Mouse (Mus musculus) Patski (cell line): ENCODE results near the gene Dnah2. TPM values are rescaled to one million over a fixed set of nuclear protein-coding genes. Genes with fewer than 3 reads are reported as not detected.

Experiments
- ATAC-seq: fragments of 100-300 bp; one replicate; pipeline ENCODE4 v1.8.0; 2021
- CTCF ChIA-PET: fragments of 350-600 bp; sonication (Branson Sonifier 250); formaldehyde crosslinking; loops from one replicate; lab custom pipeline; 2022; ENCODE audit warnings: inconsistent platforms; lab: Charles Lee
- POLR2A ChIA-PET: fragments of 350-600 bp; sonication (Branson Sonifier 250); formaldehyde crosslinking; loops from one replicate; lab custom pipeline; 2022; ENCODE audit warnings: antibody characterized with exemption, inconsistent platforms; lab: Charles Lee
- DNase-seq: peaks from one replicate; pipeline ENCODE4 v3.0.0-alpha.2; 2011; ENCODE audit warnings: low read depth, low spot score
- H3K27me3 ChIP-seq: fragments of 371-371 bp; one replicate; pipeline ENCODE4 v1.5.1; 2021
- CTCF ChIP-seq: fragments of 100-300 bp; IDR thresholded peaks from one replicate; pipeline ENCODE4 v1.5.1; 2021
- in situ Hi-C: fragments of 300-500 bp; cut with MboI; formaldehyde crosslinking; loops from 3 replicates; pipeline ENCODE4 v1.11.1; 2018; ENCODE audit warnings: low pct_unique_long_range_greater_than_20kb, mixed read lengths
- polyA plus RNA-seq: library from polyadenylated mRNA; unstranded; gene quantifications from one replicate; pipeline ENCODE4 v1.2.3, GENCODE M21; 2021

Gene Dnah2
- polyA plus RNA-seq, 1 experiment from 2014 or later = 1.4 TPM

DNA sequence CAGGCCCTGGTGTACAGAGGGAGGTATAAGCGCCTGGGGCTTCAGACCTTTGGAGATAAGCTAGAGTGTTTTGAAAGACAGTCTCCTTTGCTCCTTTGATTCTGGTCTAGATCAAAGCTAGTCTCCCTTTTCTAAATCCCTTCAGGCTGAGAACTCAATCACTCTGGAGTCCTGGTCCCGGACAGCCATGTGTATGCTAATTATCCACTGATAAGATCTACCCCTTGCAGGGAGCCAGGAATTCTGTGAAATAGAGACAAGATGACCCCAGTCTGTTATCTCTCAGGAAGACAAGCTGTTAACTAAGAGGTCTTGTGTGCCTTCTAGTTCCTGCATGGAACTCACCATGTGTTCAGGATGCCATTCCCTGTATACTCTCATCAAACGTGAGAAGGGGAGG lies 111.6 kb downstream of the Dnah2 start:
- in situ Hi-C loops = no loop called here
- peaks cover 5% of the 10 kb centered on the region for H3K27me3 ChIP-seq
- ChIA-PET CTCF (no interaction called here), POLR2A (no interaction called here)
- ATAC-seq = no peak
- TF ChIP-seq CTCF = no peak
- no peak for DNase-seq

DNA sequence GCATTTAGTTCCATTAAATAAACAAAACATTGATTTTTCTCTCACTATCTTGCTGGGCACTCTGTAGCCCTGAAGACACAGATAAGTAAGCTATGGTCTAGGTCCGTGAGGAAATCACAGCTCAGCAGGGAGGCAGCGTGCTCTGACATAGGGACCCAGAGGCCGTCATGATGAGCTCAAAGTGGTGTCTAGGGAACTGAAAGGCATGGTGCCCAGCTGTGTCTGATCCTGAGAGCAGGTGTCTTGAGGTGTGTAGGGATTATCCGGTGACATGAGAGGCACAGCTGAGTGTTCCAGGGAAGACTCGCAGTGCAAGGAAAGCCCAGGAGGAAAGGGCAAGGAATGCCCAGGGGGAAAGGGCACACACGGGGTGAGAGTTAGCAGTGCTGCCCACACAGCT lies 115.7 kb downstream of the Dnah2 start:
- DNase-seq (no peak), ATAC-seq (no peak)
- ChIA-PET CTCF (interaction anchor here (1.4 to 2.7 kb wide), 4 partner anchors 10 to 176 kb away, joined by 3 to 10 read pairs (median 6); no protein-coding TSS in a partner anchor), POLR2A (interaction anchor here (0.6 kb wide), 1 partner anchor 24 kb away, joined by 4 read pairs; no protein-coding TSS in a partner anchor)
- in situ Hi-C loops = no loop called here
- no peak for TF ChIP-seq CTCF
- H3K27me3 ChIP-seq = peaks cover 5% of the 10 kb centered on the region

DNA sequence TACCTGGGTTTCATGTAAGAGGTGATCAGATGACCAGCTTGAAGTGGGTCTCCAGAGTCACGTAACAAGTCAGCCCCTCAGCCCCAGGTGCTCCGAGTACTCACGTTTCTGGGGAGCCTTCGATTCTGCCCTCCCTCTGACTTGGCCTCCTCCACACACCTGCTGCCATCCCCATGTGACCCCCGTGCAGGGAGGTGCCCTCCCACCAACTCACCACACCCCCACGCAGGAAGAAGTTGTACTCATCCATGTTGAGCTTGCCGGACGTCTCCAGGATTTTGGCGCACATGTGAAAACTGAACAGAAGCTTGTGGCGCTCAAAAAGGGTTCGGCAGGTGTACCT lies 116.3 kb downstream of the Dnah2 start:
- H3K27me3 ChIP-seq = peaks cover 5% of the 10 kb centered on the region
- POLR2A ChIA-PET = interaction anchor here (0.6 to 1.5 kb wide), 3 partner anchors 16 to 98 kb away, joined by 3 to 7 read pairs (median 4); no protein-coding TSS in a partner anchor
- TF ChIP-seq CTCF = no peak
- in situ Hi-C loops = no loop called here
- CTCF ChIA-PET = interaction anchor here (0.6 to 2.7 kb wide), 8 partner anchors 9 to 175 kb away, joined by 3 to 10 read pairs (median 3); no protein-coding TSS in a partner anchor
- ATAC-seq (no peak), DNase-seq (no peak)

DNA sequence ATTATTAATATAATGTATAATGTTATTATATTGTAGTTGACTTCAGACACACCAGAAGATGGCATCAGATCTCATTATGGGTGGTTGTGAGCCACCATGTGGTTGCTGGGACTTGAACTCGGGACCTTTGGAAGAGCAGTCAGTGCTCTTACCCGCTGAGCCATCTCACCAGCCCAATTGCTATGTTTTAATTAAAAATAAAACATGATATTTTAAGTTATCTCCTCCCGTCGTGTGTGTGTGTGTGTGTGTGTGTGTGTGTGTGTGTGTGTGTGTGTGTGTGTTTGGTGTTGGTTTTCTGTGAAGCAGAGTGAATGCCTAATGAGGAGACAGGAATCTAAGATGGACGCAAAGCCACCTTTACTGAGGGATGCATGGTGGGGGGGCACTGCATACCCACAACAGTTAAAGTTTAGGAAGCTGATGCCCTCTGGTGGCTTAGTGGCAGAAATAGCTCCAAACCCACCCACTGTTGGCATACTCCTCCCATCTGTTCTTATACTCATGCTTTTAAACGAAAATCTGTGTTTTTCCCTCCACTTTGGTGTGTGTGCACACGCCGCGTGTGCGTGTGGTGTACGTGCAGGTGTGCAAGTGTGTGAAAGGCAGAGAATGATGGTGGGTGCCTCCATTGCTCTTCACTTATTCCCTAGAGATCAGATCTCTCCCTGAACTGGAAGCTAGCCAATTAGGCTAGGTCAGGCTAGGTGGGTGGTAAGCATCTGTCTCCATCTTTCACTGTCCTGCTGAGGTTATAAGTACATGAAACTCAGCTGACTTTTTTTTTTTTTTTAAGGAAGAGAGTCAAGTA lies 116.9 kb downstream of the Dnah2 start:
- DNase-seq = no peak
- no peak for ATAC-seq
- CTCF ChIA-PET = interaction anchor here (0.6 to 2.7 kb wide), 9 partner anchors 8 to 174 kb away, joined by 3 to 10 read pairs (median 3); no protein-coding TSS in a partner anchor
- in situ Hi-C loops = no loop called here
- peaks cover 5% of the 10 kb centered on the region for H3K27me3 ChIP-seq
- no peak for TF ChIP-seq CTCF
- POLR2A ChIA-PET = interaction anchor here (0.6 to 1.5 kb wide), 3 partner anchors 15 to 97 kb away, joined by 3 to 7 read pairs (median 4); no protein-coding TSS in a partner anchor

DNA sequence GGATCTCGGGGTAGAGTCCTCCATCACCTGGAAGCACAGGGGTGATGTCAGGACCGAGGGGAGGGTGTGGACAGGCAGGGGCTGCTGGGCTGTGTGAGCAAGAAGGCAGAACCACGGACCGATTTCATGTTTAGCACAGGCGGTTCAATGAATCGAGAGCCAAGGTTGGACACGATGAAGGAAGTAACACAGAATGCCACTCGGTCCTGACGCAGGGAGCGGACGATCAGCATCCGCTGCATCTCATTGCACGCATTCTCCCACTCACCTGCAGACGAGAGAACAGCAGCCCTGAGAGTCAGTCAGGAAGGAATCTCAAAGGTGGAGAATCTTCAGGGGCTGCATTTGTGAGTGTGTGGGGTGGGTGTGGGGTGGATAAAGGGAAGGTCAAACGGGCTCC lies 118.3 kb downstream of the Dnah2 start:
- H3K27me3 ChIP-seq = peaks cover 5% of the 10 kb centered on the region
- ChIA-PET POLR2A (no interaction called here), CTCF (no interaction called here)
- no peak for DNase-seq
- ATAC-seq = no peak
- TF ChIP-seq CTCF = no peak
- in situ Hi-C loops = no loop called here

DNA sequence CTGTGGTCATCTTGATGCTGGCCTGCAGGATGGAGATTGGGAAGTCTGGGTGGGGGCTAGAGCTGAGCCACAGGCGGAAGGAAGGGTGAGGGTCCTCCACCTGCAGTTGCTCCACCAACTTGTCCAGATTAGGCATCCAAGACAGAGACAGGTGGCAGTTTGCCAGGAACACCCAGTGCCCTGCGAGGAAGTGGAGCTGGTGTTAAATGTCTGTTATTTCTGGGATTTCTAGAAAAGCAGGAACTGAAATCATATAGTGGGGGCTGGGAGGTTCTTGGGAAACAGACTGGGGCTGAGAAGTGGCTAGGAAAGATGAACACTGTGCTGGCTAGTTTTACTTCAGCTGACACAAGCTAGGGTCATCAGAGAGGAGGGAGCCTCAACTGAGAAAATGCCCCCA lies 119.6 kb downstream of the Dnah2 start:
- POLR2A ChIA-PET = interaction anchor here (0.9 kb wide), 1 partner anchor 34 kb away, joined by 3 read pairs; the partner anchor contains the start of genes Cyb5d1 and Naa38
- in situ Hi-C loops = no loop called here
- H3K27me3 ChIP-seq = no peaks in the 10 kb centered on the region
- DNase-seq (no peak), ATAC-seq (no peak)
- CTCF ChIA-PET = no interaction called here
- TF ChIP-seq CTCF = no peak

DNA sequence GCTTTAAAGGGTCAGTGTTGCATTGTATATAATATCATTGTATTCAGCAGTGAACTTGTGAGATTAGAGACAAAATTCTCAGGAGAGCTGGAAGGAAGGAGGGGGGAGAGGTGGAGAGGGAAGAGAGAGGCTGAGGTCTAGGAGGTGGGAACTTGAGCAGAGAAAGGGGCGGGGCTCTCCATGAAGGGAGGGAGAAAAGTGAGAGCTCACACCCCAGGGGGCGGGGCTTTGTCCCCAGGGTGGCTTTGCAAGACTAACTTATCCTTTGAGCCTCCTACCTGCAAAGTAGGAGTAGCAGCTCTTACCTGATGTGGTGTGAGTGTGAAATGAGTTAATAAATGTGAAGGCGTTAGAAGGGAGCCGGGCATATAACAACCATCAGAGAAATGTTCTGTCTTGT lies 120.2 kb downstream of the Dnah2 start:
- in situ Hi-C loops = no loop called here
- no peak for TF ChIP-seq CTCF
- ChIA-PET CTCF (no interaction called here), POLR2A (interaction anchor here (0.7 to 1.2 kb wide), 4 partner anchors 14 to 455 kb away, joined by 3 to 5 read pairs (median 3); partner anchors contain the start of genes Cyb5d1 and Naa38)
- DNase-seq (no peak), ATAC-seq (no peak)
- no peaks in the 10 kb centered on the region for H3K27me3 ChIP-seq

DNA sequence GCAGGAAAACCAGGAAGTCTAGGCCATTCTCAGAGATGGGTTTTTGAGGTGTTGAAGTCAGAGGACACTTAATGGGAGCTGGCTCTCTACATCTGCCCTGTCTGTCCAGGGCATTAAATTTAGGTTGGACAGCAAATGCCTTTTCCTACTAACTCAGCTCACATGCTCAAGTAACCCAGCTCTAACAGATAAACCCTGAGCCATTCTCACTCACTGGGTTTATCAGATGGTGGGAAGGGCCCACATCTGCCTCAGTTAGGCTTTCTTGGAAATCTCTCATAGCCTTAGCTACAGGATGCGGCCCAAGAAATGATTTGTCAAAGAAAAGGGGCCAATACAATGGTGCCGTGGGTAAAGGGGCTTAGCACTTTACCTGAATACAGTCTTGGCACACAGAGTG lies 122.7 kb downstream of the Dnah2 start:
- in situ Hi-C loops = no loop called here
- no peak for DNase-seq
- POLR2A ChIA-PET = interaction anchor here (0.7 kb wide), 1 partner anchor 28 kb away, joined by 3 read pairs; no protein-coding TSS in a partner anchor
- CTCF ChIA-PET = no interaction called here
- H3K27me3 ChIP-seq = peaks cover 8% of the 10 kb centered on the region
- TF ChIP-seq CTCF = no peak
- ATAC-seq = no peak

DNA sequence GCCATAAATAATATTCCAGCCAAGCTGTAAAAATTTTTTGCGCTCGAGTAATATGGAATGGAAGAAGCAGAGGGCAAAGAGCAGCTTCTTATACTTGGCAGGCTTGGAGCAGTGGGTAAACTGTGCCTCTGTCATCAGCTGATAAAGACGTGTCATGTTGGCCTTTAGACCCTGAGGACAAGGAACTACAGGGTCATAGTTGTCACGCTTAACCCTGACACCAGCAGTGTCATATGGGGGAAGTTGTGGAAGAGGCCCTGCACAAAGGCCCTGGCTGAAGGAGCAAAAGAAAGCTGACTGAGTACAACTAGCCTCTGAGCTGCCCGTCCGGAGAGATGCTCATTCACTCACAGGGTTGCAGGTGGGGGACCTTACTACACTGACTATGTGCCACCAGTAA lies 125.0 kb downstream of the Dnah2 start:
- ATAC-seq (no peak), DNase-seq (no peak)
- no peak for TF ChIP-seq CTCF
- ChIA-PET CTCF (interaction anchor here (1.8 kb wide), 1 partner anchor 8 kb away, joined by 5 read pairs; no protein-coding TSS in a partner anchor), POLR2A (interaction anchor here (1.5 to 2.0 kb wide), 2 partner anchors 22 to 29 kb away, joined by 3 to 6 read pairs; partner anchors contain the start of genes Cyb5d1 and Naa38)
- in situ Hi-C loops = loop anchor here (25.0 kb wide), 1 partner anchor 563 kb away; the partner anchor contains the start of genes Ctdnep1, Elp5, Gabarap and Phf23
- H3K27me3 ChIP-seq = peaks cover 10% of the 10 kb centered on the region

DNA sequence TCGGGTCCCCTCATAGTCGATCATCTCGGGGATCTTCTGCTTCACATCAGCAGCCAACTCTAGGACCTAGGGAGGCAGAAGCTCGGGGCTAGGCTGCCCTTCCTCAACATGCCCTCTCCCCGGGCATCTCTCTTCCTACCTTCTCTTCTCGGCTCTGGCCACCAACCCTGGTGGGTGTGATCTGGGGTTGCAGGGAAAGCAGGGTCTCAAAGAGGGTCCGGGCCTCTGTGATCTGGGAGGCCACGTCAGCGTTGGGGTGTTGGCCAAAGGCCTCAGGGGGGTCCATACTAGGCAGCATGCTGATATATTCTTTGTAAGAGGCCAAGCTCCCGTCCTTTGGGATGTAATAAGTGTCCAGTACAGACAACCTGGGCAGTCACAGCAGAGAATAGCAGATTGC lies 126.1 kb downstream of the Dnah2 start:
- ATAC-seq (no peak), DNase-seq (no peak)
- H3K27me3 ChIP-seq = peaks cover 10% of the 10 kb centered on the region
- CTCF ChIA-PET = interaction anchor here (1.8 kb wide), 1 partner anchor 9 kb away, joined by 5 read pairs; no protein-coding TSS in a partner anchor
- TF ChIP-seq CTCF = no peak
- in situ Hi-C loops = loop anchor here (25.0 kb wide), 1 partner anchor 564 kb away; the partner anchor contains the start of genes Ctdnep1, Elp5, Gabarap and Phf23
- POLR2A ChIA-PET = interaction anchor here (1.5 to 2.0 kb wide), 2 partner anchors 21 to 28 kb away, joined by 3 to 6 read pairs; partner anchors contain the start of genes Cyb5d1 and Naa38
